8 mouse cellular contexts compared by ENCODE assay signal in the genomic region with DNA sequence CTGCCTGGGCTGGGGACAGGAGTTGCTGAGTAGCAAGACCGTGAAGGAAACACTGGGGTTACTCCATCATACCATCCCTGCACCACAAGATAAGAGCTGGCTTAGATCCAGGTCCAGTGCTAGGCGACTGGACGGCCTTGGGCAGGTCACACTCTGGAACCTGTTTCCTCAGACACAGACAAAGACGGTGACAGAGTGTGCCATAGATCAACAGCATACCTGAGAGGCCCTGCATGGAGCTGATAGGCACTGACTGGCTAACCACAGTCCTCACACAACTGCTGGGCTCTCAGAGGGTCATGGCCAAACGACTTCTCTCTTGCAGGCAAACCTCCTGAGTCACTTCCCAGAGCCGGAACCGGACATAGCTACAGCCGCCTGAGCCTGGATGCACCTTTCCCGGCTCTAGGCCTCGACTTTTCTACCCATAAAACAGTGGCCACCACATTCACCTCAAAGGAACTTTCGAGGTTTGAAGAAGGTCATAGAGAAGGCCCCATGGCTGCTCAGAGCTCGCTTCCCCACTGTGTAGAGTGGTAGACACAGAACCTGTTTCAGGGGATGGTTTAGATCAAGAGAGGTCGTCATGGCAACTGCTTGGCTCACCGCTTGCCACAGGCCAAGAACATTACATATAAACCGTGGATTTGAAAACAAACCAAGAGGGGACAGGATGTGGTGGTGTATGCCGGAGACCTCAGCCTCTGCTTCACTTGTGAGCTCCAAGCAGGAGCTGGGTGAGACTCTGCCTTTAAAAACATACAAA. TPM values are rescaled to one million over a fixed set of nuclear protein-coding genes. Genes with fewer than 3 reads are reported as not detected.
A peak's percentile ranks its signal among the peaks of the same experiment; 100 is the strongest.
DNase-seq lines count a peak whose midpoint lies in the region; ATAC-seq and TF ChIP-seq lines count a peak whose summit lies in the region.

No protein-coding gene starts in this region.

- peak overlapping the region; percentile 94 for H3K27ac ChIP-seq in heart, embryonic 10.5 days
- peak overlapping the region; percentile 81; the same call in 1 of the 2 replicates for H3K27ac ChIP-seq in heart, postnatal 0 days (ENCODE audit: low read depth)

- no peaks in the 10 kb centered on the region for H3K36me3 ChIP-seq in heart, embryonic 10.5 days
- no peaks in the 10 kb centered on the region for H3K36me3 ChIP-seq in heart, postnatal 0 days (replicated peaks; ENCODE audit: control insufficient read depth, insufficient read depth, low read length)

- no peak overlapping the region for H3K4me2 ChIP-seq in heart, postnatal 0 days (ENCODE audit: low read depth, low read length)

- H3K9me3 ChIP-seq in heart, embryonic 10.5 days = no peaks in the 10 kb centered on the region
- H3K9me3 ChIP-seq in heart, postnatal 0 days (replicated peaks; ENCODE audit: control insufficient read depth, low read length) = no peaks in the 10 kb centered on the region

- TF ChIP-seq EP300 in heart, postnatal 0 days (IDR thresholded peaks at IDR 0.05; ENCODE audit: low read depth) = no peak

- no peak overlapping the region for H3K4me3 ChIP-seq in heart, embryonic 10.5 days
- H3K4me3 ChIP-seq in heart, postnatal 0 days (ENCODE audit: low read depth, low read length) = no peak overlapping the region

- peaks cover 55% of the 10 kb centered on the region for H3K4me1 ChIP-seq in heart, embryonic 10.5 days
- H3K4me1 ChIP-seq in heart, postnatal 0 days (ENCODE audit: control insufficient read depth, insufficient read depth) = peaks cover 36% of the 10 kb centered on the region

- no peak for ATAC-seq in heart, postnatal 0 days (ENCODE audit: insufficient read depth, low read depth)

- DNase-seq in heart, embryonic 10.5 days (ENCODE audit: low spot score) = no peak
- DNase-seq in heart, postnatal 4 days = no peak
- peak; percentile 42 for DNase-seq in MN1 (ENCODE audit: low spot score)
- DNase-seq in heart, postnatal 0 days (ENCODE audit: low spot score) = no peak
- DNase-seq in lung, postnatal 4 days = peak; percentile 62 to 72
- DNase-seq in testis, postnatal 10 days (ENCODE audit: low spot score) = peak; percentile 53
- DNase-seq in cerebellum, adult 9-11 months = no peak
- DNase-seq in frontal cortex, adult 2 months (ENCODE audit: extremely low spot score in 1 of 2, low spot score in 1 of 2) = no peak

- TF ChIP-seq CTCF in heart, postnatal 0 days (IDR thresholded peaks at IDR 0.05; ENCODE audit: low read depth) = no peak

- 0 out of 2 replicates have a peak, but pooled peaks cover 5% of the 10 kb centered on the region for H3K27me3 ChIP-seq in heart, embryonic 10.5 days (ENCODE audit: insufficient read depth, poor library complexity, severe bottlenecking)
- no peaks in the 10 kb centered on the region for H3K27me3 ChIP-seq in heart, postnatal 0 days (ENCODE audit: control insufficient read depth, insufficient read depth, low read length)

- WGBS in heart, embryonic 10.5 days = 57% methylated on average over 16 of the region's 16 CpGs
- WGBS in heart, postnatal 0 days = 46% methylated on average over 16 of the region's 16 CpGs

- H3K9ac ChIP-seq in heart, postnatal 0 days (replicated peaks; ENCODE audit: low read depth, low read length) = no peak overlapping the region

RNA-seq across cellular contexts. Expression of a gene that starts 1.5 kb away (rescaled TPM):
- 7.8 and 14.5 TPM in 2 replicates for polyA plus RNA-seq in heart, embryonic 10.5 days (2016; fragmentation: Nextera tagmentation; extraction: Ambion mirVana)
- total RNA-seq in heart, postnatal 4 days (2021) = 1 to 10 TPM; 8.2 to 9.0 TPM
- 13.1 and 25.4 TPM in 2 replicates for total RNA-seq in heart, postnatal 0 days (2014; rRNA removed; ENCODE audit: low replicate concordance)
- 15.4 and 18.7 TPM in 2 replicates for polyA plus RNA-seq in heart, postnatal 0 days (2015; fragmentation: Nextera tagmentation; extraction: Ambion mirVana)
- 60.0 and 65.6 TPM in 2 replicates for polyA plus RNA-seq in frontal cortex, adult 2 months (2012; rRNA removed)

RNA-seq across cellular contexts. Expression of a gene that starts 15.8 kb away (rescaled TPM):
- polyA plus RNA-seq in heart, embryonic 10.5 days (2016; fragmentation: Nextera tagmentation; extraction: Ambion mirVana) = 16.1 and 17.2 TPM in 2 replicates
- total RNA-seq in heart, postnatal 4 days (2021) = 1 to 10 TPM; 2.9 to 3.6 TPM
- total RNA-seq in heart, postnatal 0 days (2014; rRNA removed; ENCODE audit: low replicate concordance) = 2.7 and 3.1 TPM in 2 replicates
- polyA plus RNA-seq in heart, postnatal 0 days (2015; fragmentation: Nextera tagmentation; extraction: Ambion mirVana) = 1.8 and 2.5 TPM in 2 replicates
- polyA plus RNA-seq in frontal cortex, adult 2 months (2012; rRNA removed) = 0.50 TPM in 1 of 2 replicates, not detected in the other

RNA-seq across cellular contexts. Expression of a gene that starts 26.8 kb away (rescaled TPM):
- polyA plus RNA-seq in heart, embryonic 10.5 days (2016; fragmentation: Nextera tagmentation; extraction: Ambion mirVana) = 838 and 1,170 TPM in 2 replicates
- 100 to 1,000 TPM; 312 to 327 TPM for total RNA-seq in heart, postnatal 4 days (2021)
- total RNA-seq in heart, postnatal 0 days (2014; rRNA removed; ENCODE audit: low replicate concordance) = 149 and 227 TPM in 2 replicates
- 372 and 387 TPM in 2 replicates for polyA plus RNA-seq in heart, postnatal 0 days (2015; fragmentation: Nextera tagmentation; extraction: Ambion mirVana)
- polyA plus RNA-seq in frontal cortex, adult 2 months (2012; rRNA removed) = 976 and 1,019 TPM in 2 replicates

RNA-seq across cellular contexts. Expression of a gene that starts 40.2 kb away (rescaled TPM):
- polyA plus RNA-seq in heart, embryonic 10.5 days (2016; fragmentation: Nextera tagmentation; extraction: Ambion mirVana) = 155 and 166 TPM in 2 replicates
- total RNA-seq in heart, postnatal 4 days (2021) = 100 to 1,000 TPM; 145 to 150 TPM
- 145 and 159 TPM in 2 replicates for total RNA-seq in heart, postnatal 0 days (2014; rRNA removed; ENCODE audit: low replicate concordance)
- 191 and 207 TPM in 2 replicates for polyA plus RNA-seq in heart, postnatal 0 days (2015; fragmentation: Nextera tagmentation; extraction: Ambion mirVana)
- polyA plus RNA-seq in frontal cortex, adult 2 months (2012; rRNA removed) = 135 and 139 TPM in 2 replicates

RNA-seq across cellular contexts. Expression of a gene that starts 57.0 kb away (rescaled TPM):
- 8.0 and 9.0 TPM in 2 replicates for polyA plus RNA-seq in heart, embryonic 10.5 days (2016; fragmentation: Nextera tagmentation; extraction: Ambion mirVana)
- 10 to 100 TPM; 46.4 to 49.9 TPM for total RNA-seq in heart, postnatal 4 days (2021)
- total RNA-seq in heart, postnatal 0 days (2014; rRNA removed; ENCODE audit: low replicate concordance) = 18.2 and 30.5 TPM in 2 replicates
- polyA plus RNA-seq in heart, postnatal 0 days (2015; fragmentation: Nextera tagmentation; extraction: Ambion mirVana) = 6.8 and 7.2 TPM in 2 replicates
- 16.4 and 19.4 TPM in 2 replicates for polyA plus RNA-seq in frontal cortex, adult 2 months (2012; rRNA removed)

Comparison
In these comparisons a context has a peak if more than half of its experiments do, and no peak if none do; other contexts are left out.
1. DNase-seq: peak in MN1 (single experiment), lung, postnatal 4 days (2 of 2) and testis, postnatal 10 days (single experiment); none in heart, embryonic 10.5 days (single experiment), heart, postnatal 4 days (single experiment), heart, postnatal 0 days (single experiment), cerebellum, adult 9-11 months (single experiment) and frontal cortex, adult 2 months (0 of 2).